Mouse (Mus musculus) erythroblast, embryonic 14.5 days (primary cell): Measurements from ENCODE around the gene Tmem14c.

Experiments used
- GATA1 ChIP-seq: IDR thresholded peaks from 2 replicates; pipeline ENCODE4 v1.6.1; 2012; ENCODE audit warnings: low read length, inconsistent platforms, mixed read lengths
- TAL1 ChIP-seq: IDR thresholded peaks from 3 replicates; pipeline ENCODE4 v1.6.1; 2012; ENCODE audit warnings: low read length, inconsistent platforms, mixed read lengths

- TF ChIP-seq TAL1: no peak
- no peak for TF ChIP-seq GATA1
Measured at GRCm38 (mm10) chr13:41045901-41046300, 29.8 kb downstream of the Tmem14c start.
